Mouse (Mus musculus): ENCODE results near the gene Rnaseh2a.

- TF ChIP-seq CTCF (IDR thresholded peaks at IDR 0.05), result no peak
- TF ChIP-seq EP300 (IDR thresholded peaks at IDR 0.05), result no peak
Observed at GRCm38 (mm10) chr8:84969241-84970134, at the start of gene Rnaseh2a, which contains the start of the genes Gm49661 and Prdx2.
